Mouse (Mus musculus) testis, postnatal 10 days (tissue): ENCODE results near the gene Irf8.

ENCODE experiments used
- DNase-seq: peaks from one replicate; pipeline ENCODE4 v3.0.0; 2021; ENCODE audit warnings: low spot score

The Irf8 gene

DNA sequence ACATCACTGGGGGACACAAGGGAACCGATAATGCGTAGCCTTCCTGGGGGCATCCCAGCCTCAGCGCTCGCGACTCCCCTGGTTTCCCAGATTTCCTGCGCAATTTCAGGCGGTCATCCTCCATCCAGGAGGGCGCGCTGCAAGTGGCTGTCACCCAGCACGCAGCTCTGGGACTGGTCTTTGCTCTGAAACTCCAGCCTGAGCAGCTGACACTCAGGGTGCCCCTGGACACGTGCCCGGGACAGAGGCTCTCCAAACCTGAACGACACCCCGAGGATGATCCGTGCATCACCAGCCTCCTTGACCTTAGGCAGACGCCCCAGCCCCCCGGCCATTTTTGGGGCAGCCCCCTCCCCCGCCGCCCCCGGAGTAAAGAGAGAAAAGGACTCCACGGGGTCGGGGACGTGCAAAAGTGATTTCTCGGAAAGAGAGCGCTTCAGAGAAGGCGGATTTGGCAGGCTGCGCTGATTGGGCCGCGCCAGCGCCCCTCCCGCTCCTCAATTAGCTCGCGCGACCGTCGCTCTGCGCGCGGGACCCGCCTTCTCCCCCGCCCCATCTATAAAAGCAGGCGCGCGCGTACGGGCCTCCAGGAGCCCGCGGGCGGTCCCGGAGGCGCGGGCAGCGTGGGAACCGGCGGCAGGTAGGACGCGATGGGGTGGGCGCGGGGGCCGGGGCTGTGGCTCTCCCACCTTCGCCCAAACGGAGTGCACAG, at the start of gene Irf8:
Gene Irf8, plus strand, starts transcription at position 589 of the 712 bp plus-strand sequence.
- peak; percentile 85 for DNase-seq

DNA sequence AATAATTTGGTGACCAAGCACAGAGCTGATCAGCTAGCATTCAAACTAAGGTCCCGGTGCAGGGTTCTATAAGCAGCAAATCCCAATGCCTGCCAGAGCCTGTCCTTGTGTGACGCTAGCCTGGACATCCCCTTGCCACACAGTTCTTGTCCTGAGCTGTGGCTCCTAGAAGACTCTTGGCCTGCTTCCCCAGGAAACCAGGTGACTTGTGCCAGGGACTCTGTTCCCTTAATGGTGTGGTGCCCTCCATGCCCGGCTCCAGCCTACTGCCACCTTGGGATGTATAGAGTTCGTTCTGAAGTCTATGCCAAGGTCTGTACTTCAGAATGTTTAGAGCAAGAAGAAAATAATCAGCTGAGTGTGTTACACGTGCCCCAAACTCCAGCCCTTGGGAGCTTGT, 49.6 kb upstream of the Irf8 start:
- DNase-seq = no peak

DNA sequence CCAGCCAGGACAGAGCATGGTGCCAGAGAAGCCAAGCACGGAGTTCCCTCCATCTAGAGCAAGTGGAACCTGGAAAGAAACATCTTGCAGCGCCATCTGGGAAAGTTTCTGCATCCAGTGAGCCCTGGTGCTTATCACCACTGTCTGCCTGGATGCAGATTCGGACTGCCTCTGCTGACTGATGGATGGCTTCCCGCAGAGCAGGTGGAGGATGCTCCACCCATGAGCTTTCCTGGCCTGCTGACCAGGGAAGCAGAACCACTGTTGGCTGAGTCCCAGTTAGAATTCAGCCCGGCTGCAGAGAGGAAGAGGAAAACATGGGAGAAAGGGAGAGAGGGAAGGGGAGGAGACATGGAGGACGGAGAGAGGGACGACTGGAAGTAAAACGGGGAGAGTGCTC, 48.4 kb upstream of the Irf8 start:
- no peak for DNase-seq

DNA sequence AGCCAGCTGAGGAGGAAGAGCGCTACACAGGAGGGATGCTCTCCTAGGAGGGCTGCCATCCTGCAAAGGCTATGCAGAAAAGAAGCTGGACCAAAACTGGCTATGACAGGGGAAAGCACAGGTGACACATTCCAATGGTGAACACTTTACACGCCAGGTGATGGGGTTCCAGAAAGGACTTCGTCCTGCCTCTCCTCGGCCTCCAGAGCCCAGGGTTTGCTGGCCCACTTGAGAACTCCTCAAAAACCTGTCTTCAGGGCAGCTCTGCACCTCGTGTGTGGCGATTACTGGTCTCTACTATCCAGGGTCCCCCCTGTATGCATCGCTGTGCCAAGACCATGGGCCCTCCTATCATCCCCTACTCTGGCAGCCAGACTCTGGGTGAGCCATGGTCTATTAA, 47.6 kb upstream of the Irf8 start:
- no peak for DNase-seq

DNA sequence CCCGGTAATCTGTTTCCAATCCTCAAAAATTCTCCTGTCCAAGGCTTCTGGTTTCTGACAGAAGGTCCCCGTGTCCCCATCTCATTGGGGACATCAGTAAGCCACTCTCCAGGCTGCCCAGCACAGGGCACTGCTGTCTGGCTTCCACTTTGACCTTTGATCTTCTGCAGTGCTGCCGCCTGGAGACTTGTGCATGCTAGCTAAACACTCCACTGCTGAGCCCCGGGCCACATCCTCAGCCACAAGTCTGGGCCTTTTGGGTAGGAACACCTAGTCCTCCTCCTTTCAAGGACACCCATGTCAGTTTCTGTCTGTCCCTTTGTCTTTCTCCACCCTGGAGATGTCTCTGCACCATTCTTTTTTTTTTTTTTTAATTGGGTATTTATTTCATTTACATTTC, 43.2 kb upstream of the Irf8 start:
- no peak for DNase-seq

DNA sequence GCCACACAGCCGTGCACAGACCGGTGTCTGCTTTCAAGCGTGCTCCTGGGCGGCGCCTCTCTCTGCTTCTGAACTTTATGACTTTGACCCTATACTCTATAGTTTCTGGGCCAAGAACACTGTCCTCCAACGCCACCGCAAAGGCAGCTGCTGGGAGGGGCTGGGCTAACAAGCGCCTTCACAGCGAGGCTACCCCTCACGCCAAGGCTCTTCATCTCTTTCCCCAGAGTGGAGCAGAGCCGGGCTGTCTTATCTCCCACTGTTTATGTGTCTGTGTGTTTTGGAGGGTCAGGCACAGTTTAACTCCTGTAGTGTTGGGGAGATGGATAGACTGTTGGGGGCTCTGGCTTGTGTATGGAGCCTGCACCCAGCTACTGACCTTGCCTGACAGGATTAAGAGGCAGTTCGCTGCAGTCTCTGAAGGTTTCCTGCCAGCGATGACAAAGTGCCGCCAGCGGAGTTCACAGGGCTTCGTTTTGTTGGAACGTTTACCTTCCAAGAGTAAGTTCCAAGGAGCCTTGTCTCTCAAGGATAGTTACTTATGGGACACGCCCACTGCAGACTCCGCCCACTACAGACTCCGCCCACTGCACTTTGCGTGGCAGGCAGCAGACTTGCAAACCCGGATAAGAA, 42.2 kb upstream of the Irf8 start:
- peak; percentile 75 for DNase-seq

DNA sequence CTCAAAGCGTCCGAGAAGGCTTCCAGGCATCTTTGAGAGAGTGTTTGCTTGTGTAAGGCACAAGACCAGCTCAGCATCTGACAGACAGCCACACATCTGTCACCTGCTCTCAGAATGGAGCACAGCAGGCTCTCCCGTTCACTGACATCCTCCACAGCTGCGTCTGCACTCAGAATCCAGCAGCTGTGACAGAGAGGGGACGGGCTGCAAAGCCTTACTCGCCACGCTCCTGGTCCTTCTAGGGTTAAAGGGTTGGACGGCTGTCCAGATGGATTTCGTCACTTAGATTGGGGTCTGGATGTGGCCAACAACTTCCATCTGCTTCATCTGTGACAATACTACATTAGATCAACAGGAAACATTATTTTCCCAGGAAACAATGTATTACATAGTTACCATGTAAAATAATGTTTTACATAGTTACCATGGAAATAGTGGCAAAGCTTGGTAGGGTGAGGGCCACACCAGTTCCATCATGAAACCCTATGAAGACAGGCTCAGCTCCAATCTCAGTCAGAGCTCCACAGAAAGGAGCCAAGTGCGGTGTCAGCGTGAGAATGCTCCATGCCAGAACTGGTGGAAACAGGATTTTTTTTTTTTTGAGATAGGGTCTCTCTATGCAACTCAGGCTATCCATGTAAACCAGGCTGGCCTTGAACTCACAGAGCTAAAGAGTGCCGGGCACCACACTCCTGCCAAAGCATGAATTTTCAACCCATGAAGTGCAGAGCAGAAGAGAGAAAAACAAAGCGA, 39.6 kb upstream of the Irf8 start:
- DNase-seq = no peak

DNA sequence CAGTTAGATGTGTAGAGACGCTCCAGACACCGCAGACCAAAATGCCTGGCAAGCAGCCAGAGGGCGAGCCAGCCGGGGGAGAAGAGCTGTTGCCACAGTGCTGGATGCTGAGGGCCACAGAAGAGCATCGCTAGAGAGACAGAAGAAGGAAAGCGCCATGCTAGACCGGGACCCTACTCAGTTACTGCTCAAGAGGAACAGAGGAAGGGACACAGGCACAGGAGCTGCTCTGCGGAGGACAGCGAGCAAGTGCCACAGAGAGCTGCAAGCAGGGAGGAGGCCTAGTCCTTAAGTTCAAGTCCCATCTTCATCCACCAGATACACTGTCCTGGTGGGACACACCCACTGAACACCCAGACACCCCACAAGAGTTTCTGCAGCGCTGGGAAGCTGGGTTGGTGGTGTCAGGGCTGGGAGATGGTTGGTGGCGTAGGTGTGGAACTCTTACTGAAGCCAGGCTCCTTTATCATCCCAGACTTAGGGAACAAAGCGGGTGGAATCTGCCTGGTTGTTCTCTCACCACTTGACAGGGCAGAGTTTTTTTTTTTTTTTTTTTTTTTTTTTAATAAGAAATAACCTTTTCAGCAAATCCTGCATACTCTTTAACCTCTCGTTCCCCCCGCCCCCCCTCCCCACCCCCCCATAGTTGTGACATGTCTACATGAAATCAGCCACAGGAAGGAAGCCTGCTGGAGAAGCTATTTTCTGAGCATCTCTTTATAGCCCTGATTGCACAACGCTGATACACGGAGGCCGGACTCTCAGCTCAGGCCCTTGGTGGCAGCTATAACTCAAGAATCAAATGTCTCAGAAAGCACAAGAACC, 38.8 kb upstream of the Irf8 start:
- peak; percentile 75 for DNase-seq

DNA sequence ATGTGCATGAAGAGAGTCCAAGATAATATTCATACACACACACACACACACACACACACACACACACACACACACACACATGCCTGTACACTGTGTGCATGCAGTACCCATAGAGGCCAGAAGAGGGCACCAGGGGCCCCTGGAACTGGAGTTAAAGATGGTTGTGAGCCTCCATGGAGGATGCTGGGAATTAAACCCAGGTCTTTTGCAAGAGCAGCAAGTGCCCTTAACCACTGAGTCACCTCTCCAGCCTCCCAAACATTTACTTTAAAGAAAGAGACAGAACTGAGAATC, 38.2 kb upstream of the Irf8 start:
- DNase-seq = peak; percentile 66

DNA sequence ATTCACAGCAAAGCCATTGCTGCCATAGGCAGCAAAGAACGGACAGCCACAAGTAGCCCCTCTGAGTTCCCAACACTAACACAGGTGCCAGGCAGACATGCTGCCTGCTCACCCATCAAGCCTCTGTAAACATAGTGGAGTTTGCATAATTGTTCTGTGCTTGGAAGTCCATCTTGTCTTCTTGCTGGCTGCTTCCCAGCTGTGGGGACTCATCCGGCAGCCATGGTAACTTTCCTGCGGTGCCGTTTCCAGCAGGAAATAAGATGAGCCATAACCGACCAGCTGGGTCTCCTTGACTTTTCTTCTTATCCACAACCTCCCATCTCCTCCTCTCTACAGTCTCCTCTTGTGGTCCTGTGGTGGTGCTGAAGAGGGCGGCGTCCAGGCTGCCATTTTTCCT, 37.7 kb upstream of the Irf8 start:
- no peak for DNase-seq

DNA sequence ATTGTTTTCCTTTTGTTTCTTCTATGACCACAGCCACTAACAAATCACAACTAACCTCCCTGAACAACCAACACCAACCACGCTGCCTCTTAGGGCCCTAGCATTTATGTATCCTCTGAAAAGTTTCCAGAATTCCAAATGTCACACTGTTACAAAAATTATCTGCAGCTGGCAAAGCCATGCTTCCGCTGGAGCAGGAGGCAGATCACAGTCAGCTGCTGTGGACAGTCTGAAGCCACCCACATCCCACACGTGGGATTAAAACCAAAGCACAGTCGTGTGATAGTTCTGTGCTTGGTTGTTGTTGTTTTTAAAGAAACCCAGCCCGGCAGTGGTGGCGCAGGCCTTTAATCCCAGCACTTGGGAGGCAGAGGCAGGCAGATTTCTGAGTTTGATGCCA, 37.1 kb upstream of the Irf8 start:
- no peak for DNase-seq

DNA sequence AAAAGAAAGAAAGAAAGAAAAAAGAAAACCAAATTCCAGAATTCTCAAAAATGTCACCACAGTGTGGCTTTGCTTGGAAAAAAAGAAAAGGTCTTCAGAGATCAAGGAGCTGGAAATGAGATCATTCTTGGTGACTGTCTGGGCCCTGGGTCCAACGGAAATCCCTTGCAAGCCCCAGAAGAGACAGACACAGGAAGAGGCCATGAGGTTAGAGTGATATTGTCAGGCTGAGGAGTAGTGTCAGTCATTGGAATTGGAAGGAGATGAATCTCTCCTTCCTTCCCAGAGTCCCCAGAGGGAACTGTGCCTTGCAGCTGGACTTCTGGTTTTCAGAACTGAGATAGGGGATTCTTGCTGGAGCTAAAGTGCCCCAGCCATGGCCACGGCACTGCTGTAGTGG, 36.6 kb upstream of the Irf8 start:
- no peak for DNase-seq

DNA sequence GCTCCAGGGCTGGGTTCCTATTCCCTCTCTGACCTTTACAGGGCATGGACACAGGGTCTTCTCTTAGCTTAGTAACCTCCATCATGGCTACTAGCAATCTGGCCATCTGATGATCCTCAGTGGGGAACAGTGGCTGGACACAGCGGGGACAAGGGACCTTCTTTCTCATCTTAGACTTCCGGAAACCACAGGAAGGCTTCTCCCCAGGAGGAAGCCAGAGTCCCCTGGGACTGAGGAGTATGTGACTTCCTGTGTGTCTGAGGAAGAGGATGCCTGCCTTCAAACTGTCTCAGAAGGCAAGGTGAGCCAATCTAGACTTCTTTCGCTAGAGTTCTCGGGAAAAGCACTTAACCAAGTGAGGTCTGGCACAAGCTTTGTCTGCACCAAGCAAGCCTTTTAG, 36.1 kb upstream of the Irf8 start:
- no peak for DNase-seq

DNA sequence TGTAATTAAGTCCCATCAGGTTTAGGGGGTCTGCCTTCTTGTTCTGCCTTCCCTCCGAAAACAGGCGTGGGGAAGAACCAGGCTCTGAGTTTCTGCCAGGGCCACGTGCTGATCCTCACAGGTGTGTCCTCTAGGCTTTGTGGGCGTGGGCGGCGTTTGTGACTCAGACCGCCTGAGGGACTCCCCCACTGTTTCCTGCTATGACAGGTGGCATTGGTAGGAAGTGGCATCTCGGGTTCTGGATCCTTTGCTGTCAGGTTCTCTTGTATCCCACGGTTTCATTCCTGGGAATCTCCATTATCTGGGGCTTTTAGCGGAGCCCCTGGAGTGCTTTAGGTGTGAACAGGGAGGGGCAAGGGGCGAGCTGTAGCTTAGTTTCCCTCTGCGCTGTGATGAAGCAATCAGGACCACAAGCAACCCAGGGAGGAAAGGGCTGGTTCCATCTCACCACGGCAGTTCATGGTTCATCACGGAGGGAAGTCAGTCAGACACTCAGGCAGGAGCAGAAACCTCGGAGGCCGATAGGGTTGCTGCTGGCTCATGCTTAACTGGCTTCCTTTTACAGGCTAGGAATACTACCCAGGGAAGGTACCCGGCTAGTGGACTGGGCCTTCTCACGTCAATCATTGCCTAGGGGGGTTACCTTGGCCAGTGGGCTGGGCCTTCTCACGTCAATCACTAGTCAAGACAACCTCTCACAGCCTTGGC, 34.2 kb upstream of the Irf8 start:
- DNase-seq = peak; percentile 39

DNA sequence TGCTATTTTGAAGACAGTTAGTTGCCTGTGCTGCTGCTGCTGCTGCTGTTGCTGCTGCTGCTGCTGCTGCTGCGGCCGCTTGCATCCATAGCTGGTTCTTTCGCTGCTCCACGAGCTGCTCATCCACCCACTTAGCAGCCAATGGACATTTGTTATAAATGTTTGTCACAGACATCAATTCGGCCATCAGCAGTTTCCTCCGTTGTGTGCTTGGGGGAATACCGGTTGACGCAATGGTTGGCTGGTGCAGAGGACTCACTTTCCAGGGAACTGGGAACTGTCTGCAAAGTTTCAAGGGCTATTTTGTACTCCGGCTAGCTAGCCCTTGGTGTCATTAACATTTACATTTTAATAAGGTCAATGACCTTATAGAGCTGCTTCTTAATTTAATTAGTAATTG, 32.0 kb upstream of the Irf8 start:
- DNase-seq = no peak

DNA sequence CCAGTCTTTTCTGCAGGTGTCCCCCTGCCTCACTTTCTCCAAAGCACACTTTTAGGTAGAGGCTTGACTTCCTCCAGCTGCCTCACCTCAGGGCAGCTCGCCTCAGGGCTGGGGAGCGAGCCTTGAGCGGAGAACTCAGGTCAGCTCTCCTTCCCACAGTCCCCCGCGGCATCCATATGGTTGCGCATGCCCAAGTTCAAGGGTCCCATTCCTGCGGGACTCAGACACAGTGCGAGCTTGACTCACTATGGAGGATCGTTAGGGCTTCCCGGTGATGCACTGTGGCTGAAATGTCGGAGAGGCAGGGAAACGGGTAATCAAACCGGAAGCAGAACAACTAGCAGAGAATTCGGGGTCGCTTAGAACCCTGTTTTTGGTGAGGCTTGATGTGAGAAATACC, 31.0 kb upstream of the Irf8 start:
- no peak for DNase-seq

DNA sequence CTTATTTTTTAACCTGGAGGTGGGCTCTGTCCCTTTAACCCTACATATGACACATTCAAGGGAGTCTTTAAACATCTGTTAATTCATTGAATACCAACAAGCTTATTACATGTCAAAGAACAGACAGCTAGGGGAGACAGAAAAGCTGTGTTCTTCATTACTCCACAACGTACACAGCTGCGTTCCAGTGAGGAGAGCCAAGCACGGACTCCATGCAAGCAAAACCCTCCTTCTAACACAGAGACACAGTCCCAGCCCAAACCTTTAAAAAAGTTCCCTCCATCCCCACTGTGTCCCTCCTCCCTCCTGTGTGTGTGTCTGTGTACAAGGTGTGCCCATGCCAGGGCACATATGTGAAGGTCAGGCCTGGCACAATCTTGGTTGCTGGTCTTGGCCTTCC, 30.0 kb upstream of the Irf8 start:
- DNase-seq = no peak

DNA sequence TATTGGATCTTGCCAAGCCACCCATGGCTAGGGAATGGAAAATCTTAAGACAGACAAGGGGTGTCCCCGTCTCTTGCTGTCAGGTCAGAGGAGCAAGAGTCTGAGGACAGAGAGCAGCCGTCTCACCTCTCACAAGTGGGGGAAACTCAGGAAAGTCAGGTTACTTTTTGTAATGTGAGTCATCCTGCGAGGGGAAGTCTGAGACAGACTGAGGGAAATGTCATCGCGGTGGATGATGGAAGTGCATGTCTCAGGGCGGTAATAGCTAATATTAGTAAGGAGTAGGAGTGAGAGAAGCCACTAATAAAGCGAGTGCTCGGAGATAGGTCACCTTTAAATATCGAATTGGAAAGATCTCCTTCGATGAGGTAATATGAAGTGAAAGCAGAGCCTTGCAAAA, 27.0 kb upstream of the Irf8 start:
- no peak for DNase-seq

DNA sequence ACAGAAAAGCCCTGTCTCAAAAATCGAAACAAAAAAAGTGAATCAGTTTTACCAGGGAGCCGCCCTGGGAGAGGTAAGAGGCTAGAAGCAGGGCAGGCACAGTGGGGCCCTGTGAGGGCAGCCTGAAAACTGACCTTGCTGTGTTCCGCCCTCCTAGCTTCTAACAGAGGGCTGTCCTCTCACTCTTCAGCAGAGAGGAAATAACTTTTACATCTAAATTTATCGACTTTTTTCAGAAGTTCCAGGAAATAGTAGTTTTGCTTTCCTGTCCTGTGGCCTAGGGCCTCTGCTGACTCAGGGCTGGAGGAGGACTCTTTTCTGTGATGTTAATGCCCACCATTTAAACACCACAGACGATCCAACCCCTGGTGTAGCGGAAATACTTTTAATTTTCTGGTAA, 21.0 kb upstream of the Irf8 start:
- no peak for DNase-seq

DNA sequence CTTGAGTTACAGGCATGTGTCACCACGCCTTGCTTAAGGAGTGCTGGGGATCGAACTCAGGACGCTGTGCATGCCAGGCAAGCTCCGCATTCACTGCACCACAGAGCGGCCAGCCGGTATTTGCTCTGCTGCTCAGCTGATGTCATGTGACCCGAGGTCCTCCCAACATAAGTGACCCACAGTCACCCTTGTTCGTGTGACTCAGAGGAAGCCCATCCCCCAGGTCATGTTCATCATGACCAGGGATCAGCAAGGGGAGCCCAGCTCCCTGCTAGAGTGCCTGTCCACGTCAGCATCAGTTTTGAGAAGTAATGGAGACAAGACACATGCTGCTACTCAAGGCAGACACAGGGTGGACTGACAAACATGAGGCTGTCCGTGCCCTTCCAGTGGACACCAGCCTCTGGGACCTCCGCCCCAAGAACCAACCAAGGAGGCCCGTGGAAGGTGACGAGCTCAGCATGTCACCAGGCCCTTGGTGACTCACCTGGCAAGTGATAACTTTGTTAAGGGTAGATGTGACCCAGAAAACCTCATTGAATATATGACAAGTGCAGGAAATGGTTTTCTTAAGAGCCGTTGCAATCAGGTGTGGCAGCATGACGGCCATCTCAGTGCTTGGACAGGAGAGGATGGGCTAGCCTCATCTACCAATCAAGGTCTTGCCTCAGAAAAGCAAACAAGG, 20.0 kb upstream of the Irf8 start:
- DNase-seq = no peak

DNA sequence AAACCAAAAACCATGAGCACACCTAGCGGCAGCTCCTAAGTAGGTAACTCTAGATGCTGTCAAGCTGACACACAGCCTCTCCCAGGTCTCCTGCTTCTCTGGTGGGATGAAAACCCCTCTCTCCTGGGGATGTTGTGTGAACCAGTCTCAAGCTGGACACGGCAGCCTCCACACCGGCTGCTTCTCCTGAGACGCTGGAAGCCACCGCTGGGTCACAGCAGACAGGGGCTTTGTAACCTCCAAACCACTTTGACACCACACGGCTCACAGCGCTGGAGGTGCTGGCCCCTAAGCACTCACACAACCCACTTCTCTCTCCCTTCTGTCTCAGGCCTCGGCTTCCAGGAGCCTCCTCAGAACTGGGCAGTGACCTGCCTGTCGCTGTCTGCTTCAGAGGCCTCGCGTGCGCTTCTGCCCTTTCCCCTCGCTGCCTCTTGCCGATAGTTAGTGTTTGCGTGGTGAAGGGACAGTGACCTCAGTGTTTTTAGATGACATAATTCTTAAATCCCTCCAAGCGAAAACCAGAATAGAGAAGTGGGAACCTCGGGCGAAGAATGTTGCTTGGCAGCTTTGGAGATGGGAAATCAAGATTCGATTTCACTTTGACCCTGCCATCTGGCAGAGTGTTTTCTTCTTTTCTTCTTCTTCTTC, 16.4 kb upstream of the Irf8 start:
- DNase-seq = no peak
